Mouse (Mus musculus): Measurements from ENCODE around the gene Lrba.

Gene Lrba

DNA sequence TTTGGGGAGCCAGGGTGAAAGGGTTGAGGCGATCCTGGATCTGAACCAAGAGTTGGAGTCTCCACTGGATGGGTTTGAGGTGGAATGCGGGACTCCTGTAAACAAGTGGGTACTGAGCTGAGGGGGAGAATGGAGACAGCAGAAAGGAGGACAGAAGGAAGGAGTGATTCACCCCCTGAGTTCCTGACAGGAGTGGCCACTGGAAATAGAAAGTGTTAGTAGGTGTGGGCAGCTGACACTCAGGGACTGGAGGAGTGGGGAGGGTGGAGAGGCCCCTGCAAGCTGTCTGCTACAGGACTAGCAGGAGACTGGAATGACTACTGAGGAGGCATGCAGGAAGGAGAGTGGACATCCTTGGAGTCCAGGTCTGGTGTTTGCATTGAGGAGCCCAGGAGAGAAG, 422.3 kb downstream of the Lrba start:
- no peak for ATAC-seq (ENCODE audit: insufficient number of reproducible peaks, low FRiP score, low TSS enrichment)

GRCm38 (mm10) chr3:86651006-86651405, 426.5 kb downstream of the Lrba start:
- no peak for ATAC-seq (ENCODE audit: insufficient number of reproducible peaks, low FRiP score, low TSS enrichment)

GRCm38 (mm10) chr3:86659326-86659725, 434.8 kb downstream of the Lrba start:
- ATAC-seq (ENCODE audit: insufficient number of reproducible peaks, low FRiP score, low TSS enrichment): no peak

DNA sequence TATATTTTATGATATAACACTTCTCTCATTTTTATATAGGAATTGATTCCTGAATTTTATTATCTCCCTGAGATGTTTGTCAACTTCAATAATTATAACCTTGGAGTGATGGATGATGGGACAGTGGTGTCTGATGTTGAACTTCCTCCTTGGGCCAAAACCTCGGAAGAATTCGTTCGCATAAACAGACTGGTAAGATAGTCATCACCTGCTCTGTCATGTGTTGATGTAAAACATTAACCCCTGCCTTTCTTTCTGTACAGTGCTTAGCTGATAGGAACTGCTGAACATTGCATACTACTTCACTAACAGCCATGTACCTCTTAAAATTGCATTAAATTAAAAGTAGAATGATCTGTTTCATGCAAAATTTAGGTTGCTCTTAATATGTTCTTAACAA, 439.9 kb downstream of the Lrba start:
- no peak for ATAC-seq (ENCODE audit: insufficient number of reproducible peaks, low FRiP score, low TSS enrichment)

- ATAC-seq (ENCODE audit: insufficient number of reproducible peaks, low FRiP score, low TSS enrichment): no peak
These were observed 443.7 kb downstream of the Lrba start for GRCm38 (mm10) chr3:86668146-86668545.

GRCm38 (mm10) chr3:86677573-86678155, 453.2 kb downstream of the Lrba start:
- ATAC-seq (ENCODE audit: insufficient number of reproducible peaks, low FRiP score, low TSS enrichment): no peak

DNA sequence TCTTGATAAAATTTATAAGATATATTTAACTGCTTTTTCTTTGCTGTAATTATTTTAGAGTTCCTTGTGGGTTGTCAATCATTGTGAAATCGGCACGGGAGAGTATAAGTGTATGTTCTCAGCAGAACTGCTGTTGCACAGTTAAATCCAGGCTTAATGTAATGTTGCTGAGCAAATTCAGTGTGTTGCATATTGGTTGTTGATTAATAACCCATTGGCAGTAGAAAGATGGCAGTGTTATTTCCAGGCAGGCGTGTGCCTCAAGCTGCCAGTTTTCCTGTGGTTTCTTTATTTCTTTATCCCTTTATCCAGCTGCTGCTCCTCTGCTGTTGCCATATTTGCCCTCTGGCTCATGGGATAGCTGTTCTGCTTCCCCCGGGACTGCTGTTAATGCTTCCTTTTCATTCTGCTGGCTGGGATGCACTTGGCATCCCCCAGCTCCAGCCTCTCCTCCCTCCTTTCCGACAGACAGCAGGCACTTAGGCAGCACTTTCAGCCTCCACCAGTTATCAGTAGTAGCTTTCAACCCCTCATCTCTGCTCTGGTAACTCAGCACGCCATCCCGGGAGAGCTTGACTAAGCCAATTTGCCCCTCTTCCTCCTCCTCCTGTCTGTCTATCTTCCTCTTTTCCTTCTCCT, 463.2 kb downstream of the Lrba start:
- peak; percentile 73; the same call in 1 of the 2 replicates for ATAC-seq (ENCODE audit: insufficient number of reproducible peaks, low FRiP score, low TSS enrichment)

DNA sequence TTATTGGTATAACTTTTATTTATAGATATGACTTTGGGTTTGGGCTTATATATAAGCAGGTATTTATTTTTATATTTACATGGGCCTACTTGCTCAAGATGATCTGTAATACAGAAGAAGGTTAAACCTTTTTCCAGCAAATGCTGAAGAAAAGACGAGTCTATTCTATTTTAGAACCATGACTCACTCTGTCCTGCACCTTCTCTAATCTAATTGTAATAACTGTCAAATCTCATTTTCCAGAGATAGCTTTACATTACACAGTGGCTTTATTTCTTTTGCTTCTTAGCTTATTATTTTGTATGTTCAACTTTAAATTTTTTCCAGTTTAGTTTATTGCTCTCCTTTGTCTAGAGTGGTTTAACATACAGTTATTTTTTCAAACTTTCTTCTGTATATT, 464.0 kb downstream of the Lrba start:
- no peak for ATAC-seq (ENCODE audit: insufficient number of reproducible peaks, low FRiP score, low TSS enrichment)

DNA sequence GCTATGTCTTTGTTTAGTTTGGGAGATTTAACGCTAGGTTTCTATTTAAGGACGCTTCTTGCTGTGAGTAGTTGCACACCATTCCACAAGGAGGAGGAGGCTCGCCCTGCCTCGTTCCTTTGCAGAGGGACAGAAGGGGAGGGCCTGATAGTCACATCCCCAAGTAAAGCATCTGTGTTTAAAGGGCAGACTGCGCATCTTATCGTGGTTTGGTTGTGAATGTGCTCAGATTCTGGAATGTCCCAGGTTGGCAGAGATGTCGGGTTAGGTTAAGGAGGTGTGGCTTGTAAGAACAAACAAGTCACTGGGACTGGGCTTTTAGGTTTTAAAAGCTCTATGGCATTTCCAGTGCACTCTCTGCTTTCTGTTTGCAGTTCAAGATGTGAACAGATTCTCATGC, 464.8 kb downstream of the Lrba start:
- peak; percentile 65 for ATAC-seq (ENCODE audit: insufficient number of reproducible peaks, low FRiP score, low TSS enrichment)

DNA sequence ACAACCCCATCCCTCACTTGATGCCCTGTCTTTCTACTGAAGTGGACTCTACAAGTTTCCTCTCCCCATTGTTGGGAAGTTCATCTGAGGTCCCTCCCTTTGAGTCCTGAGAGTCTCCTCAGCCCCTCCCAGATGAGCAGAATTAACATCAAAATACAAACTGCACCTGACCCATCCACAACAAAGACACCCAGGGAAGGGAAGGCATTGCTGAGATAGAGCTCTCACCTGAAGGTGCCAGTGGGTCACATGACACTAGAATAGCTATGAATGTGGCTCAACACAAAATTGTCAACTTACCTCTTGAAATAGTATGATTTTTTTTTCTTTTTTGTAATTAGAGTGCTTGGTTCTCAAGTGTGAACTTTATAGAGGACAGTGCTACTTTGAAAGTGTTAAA, 468.3 kb downstream of the Lrba start:
- ATAC-seq (ENCODE audit: insufficient number of reproducible peaks, low FRiP score, low TSS enrichment): no peak

GRCm38 (mm10) chr3:86693553-86693952, 469.1 kb downstream of the Lrba start:
- no peak for ATAC-seq (ENCODE audit: insufficient number of reproducible peaks, low FRiP score, low TSS enrichment)

DNA sequence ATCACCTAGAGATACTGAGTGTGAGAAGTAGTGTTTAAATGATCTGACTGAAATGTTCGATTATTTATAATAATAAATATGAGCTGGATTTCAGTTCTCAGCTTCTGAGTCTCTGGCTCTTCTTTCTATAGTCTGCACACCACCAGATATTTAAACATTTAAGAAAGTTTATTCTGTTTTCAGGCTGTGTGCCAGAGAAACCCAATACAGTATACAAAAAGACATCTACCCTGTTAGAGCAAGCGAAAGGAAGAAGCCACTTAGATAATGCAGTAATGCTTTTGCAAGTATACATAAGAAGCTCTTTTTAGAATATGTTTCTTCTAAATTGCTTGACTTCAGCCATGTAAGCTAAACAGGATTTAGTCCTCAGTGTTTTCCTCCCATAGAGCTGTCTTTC, 474.5 kb downstream of the Lrba start:
- no peak for ATAC-seq (ENCODE audit: insufficient number of reproducible peaks, low FRiP score, low TSS enrichment)

DNA sequence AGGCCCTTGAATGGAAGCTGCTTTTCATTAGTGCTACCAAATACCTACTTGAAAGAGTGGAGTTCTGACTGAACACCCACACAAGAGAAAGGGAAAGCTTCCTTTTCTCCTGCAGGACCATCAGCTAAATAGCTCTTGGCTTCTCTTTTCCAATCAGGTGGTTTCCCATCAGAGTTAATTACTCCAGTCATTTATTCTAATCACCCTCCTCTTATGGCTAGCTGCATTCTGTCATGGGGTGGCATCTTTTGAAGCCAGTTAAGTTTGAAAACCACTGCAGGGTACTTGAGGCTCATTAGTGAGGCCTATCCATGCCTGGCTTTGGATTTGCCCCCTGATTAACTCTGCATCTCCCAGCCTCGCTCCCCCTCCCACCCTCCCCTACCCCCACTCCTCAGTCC, 476.7 kb downstream of the Lrba start:
- ATAC-seq (ENCODE audit: insufficient number of reproducible peaks, low FRiP score, low TSS enrichment): no peak

GRCm38 (mm10) chr3:86709472-86709871, 485.0 kb downstream of the Lrba start:
- ATAC-seq (ENCODE audit: insufficient number of reproducible peaks, low FRiP score, low TSS enrichment): no peak

- no peak for ATAC-seq (ENCODE audit: insufficient number of reproducible peaks, low FRiP score, low TSS enrichment)
These were observed 487.1 kb downstream of the Lrba start for GRCm38 (mm10) chr3:86711530-86711929.

DNA sequence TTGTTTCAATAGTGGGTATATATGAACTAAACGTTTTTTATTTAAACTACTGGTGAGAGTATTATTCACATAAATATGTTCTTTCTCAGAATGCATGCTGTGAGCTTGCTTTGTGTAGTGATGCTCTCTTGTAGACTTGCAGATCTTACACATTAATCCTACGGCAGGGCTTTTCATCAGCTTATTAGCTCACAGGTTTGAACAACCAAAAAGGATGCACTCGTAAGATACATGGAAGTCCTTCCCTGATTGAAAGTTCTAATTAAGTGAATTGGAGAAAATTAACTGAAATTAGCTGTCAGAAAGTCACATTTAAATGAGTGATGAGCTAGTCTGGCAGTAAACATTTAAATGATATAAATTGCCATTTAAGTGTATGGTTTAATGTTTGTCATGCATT, 488.3 kb downstream of the Lrba start:
- ATAC-seq (ENCODE audit: insufficient number of reproducible peaks, low FRiP score, low TSS enrichment): no peak

- no peak for ATAC-seq (ENCODE audit: insufficient number of reproducible peaks, low FRiP score, low TSS enrichment)
These were observed 490.0 kb downstream of the Lrba start for GRCm38 (mm10) chr3:86714446-86714845.

- ATAC-seq (ENCODE audit: insufficient number of reproducible peaks, low FRiP score, low TSS enrichment): no peak
These were observed 499.2 kb downstream of the Lrba start for GRCm38 (mm10) chr3:86723415-86724298.

DNA sequence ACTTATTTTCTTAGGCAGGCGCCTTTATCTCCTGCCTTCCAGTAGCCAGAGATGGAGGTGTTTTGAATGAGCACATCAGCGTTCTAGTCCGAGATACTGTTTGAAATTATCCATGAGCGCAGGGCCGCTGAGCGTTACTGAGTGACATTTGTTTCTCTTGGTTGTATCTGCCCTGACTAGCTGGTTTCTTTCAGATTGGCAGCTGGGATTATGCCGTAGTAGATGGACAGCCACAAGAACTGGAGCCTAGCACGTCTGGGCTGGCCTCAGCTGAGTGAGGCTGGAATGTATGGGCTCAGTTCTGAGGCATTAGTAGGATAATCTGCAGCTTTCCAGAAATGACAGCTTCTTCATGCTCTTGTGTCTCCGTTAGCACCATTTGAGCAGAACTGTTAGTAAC, 500.6 kb downstream of the Lrba start:
- no peak for ATAC-seq (ENCODE audit: insufficient number of reproducible peaks, low FRiP score, low TSS enrichment)

GRCm38 (mm10) chr3:86738831-86739230, 514.4 kb downstream of the Lrba start:
- no peak for ATAC-seq (ENCODE audit: insufficient number of reproducible peaks, low FRiP score, low TSS enrichment)

- no peak for ATAC-seq (ENCODE audit: insufficient number of reproducible peaks, low FRiP score, low TSS enrichment)
These were observed 515.3 kb downstream of the Lrba start for GRCm38 (mm10) chr3:86739745-86740144.

All from cerebellum, adult (tissue).